Mouse (Mus musculus): Measurements from ENCODE around the gene Sparcl1. TPM values are rescaled to one million over a fixed set of nuclear protein-coding genes. Genes with fewer than 3 reads are reported as not detected.

The Sparcl1 gene
- total and polyA plus RNA-seq, 3 experiments, result 122 to 219 (median 182) TPM

- Histone ChIP-seq H3K27me3 (ENCODE audit: control insufficient read depth, insufficient read depth, low read length) (no peaks in the 10 kb centered on the region), H3K79me2 (replicated peaks; ENCODE audit: control insufficient read depth, insufficient read depth, low read length) (no peaks in the 10 kb centered on the region), H3K4me1 (ENCODE audit: control insufficient read depth, insufficient read depth, low read length) (peaks cover 17% of the 10 kb centered on the region), H3K4me3 (peak overlapping the region; percentile 37), H3K27ac (peak overlapping the region; percentile 96), H3K9ac (ENCODE audit: low read depth, low read length) (peak overlapping the region; percentile 30), H3K36me3 (ENCODE audit: control insufficient read depth, insufficient read depth, low read length) (peaks cover 7% of the 10 kb centered on the region)
- TF ChIP-seq EP300 (IDR thresholded peaks at IDR 0.05; ENCODE audit: insufficient read depth, low read depth, low read length) (no peak), CTCF (IDR thresholded peaks at IDR 0.05) (no peak), POLR2A (IDR thresholded peaks at IDR 0.05; ENCODE audit: insufficient read depth, low read depth, low read length) (no peak)
- DNase-seq, result peak; percentile 26 to 34
- intact Hi-C loops (cut with DNase I), result no loop called here
- 39% methylated on average over 9 of the region's 9 CpGs for WGBS
Observed at GRCm38 (mm10) chr5:104110171-104110920, 3.2 kb downstream of the Sparcl1 start.

- Histone ChIP-seq H3K4me3 (peak overlapping the region; percentile 37; the same call in 1 of the 2 replicates), H3K9ac (ENCODE audit: low read depth, low read length) (peak overlapping the region; percentile 50), H3K4me1 (ENCODE audit: control insufficient read depth, insufficient read depth, low read length) (peaks cover 16% of the 10 kb centered on the region), H3K79me2 (replicated peaks; ENCODE audit: control insufficient read depth, insufficient read depth, low read length) (no peaks in the 10 kb centered on the region), H3K27me3 (ENCODE audit: control insufficient read depth, insufficient read depth, low read length) (no peaks in the 10 kb centered on the region), H3K36me3 (ENCODE audit: control insufficient read depth, insufficient read depth, low read length) (peaks cover 12% of the 10 kb centered on the region), H3K27ac (peak overlapping the region; percentile 96)
- TF ChIP-seq CTCF (IDR thresholded peaks at IDR 0.05) (no peak), POLR2A (IDR thresholded peaks at IDR 0.05; ENCODE audit: insufficient read depth, low read depth, low read length) (0 out of 2 replicates have a peak, but pooled peaks have one; percentile 35), EP300 (IDR thresholded peaks at IDR 0.05; ENCODE audit: insufficient read depth, low read depth, low read length) (no peak)
- WGBS, result 34% methylated on average over 3 of the region's 3 CpGs
- DNase-seq, result peak; percentile 24 to 48
- intact Hi-C loops (cut with DNase I), result no loop called here
Observed at GRCm38 (mm10) chr5:104109516-104109915, 4.0 kb downstream of the Sparcl1 start.

GRCm38 (mm10) chr5:104108879-104109369 lies 4.6 kb downstream of the Sparcl1 start:
- Histone ChIP-seq H3K9ac (ENCODE audit: low read depth, low read length) (peak overlapping the region; percentile 16; the same call in 1 of the 2 replicates), H3K4me3 (peak overlapping the region; percentile 29), H3K79me2 (replicated peaks; ENCODE audit: control insufficient read depth, insufficient read depth, low read length) (no peaks in the 10 kb centered on the region; the same call in 1 of the 2 replicates), H3K27ac (peak overlapping the region; percentile 96), H3K4me1 (ENCODE audit: control insufficient read depth, insufficient read depth, low read length) (peaks cover 16% of the 10 kb centered on the region), H3K27me3 (ENCODE audit: control insufficient read depth, insufficient read depth, low read length) (no peaks in the 10 kb centered on the region), H3K36me3 (ENCODE audit: control insufficient read depth, insufficient read depth, low read length) (peaks cover 14% of the 10 kb centered on the region)
- peak in 1 of 2 experiments; percentile 34 for DNase-seq
- no peak for TF ChIP-seq CTCF (IDR thresholded peaks at IDR 0.05)
- TF ChIP-seq POLR2A (IDR thresholded peaks at IDR 0.05; ENCODE audit: insufficient read depth, low read depth, low read length), result no peak
- TF ChIP-seq EP300 (IDR thresholded peaks at IDR 0.05; ENCODE audit: insufficient read depth, low read depth, low read length), result no peak
- 29% methylated on average over 18 of the region's 18 CpGs for WGBS
- intact Hi-C loops (cut with DNase I), result no loop called here

- H3K79me2 ChIP-seq (replicated peaks; ENCODE audit: control insufficient read depth, insufficient read depth, low read length), result no peaks in the 10 kb centered on the region; the same call in 1 of the 2 replicates
- peak overlapping the region; percentile 96 for H3K27ac ChIP-seq
- intact Hi-C loops (cut with DNase I), result no loop called here
- H3K9ac ChIP-seq (ENCODE audit: low read depth, low read length), result peak overlapping the region; percentile 26
- H3K4me3 ChIP-seq, result peak overlapping the region; percentile 29; the same call in 1 of the 2 replicates
- H3K4me1 ChIP-seq (ENCODE audit: control insufficient read depth, insufficient read depth, low read length), result peaks cover 16% of the 10 kb centered on the region
- H3K36me3 ChIP-seq (ENCODE audit: control insufficient read depth, insufficient read depth, low read length), result peaks cover 20% of the 10 kb centered on the region
- no peaks in the 10 kb centered on the region for H3K27me3 ChIP-seq (ENCODE audit: control insufficient read depth, insufficient read depth, low read length)
- 46% methylated on average over 11 of the region's 11 CpGs for WGBS
- peak in 1 of 2 experiments; percentile 25 for DNase-seq
- TF ChIP-seq CTCF (IDR thresholded peaks at IDR 0.05), result no peak
- 0 out of 2 replicates have a peak, but pooled peaks have one; percentile 23 for TF ChIP-seq EP300 (IDR thresholded peaks at IDR 0.05; ENCODE audit: insufficient read depth, low read depth, low read length)
- TF ChIP-seq POLR2A (IDR thresholded peaks at IDR 0.05; ENCODE audit: insufficient read depth, low read depth, low read length), result peak; percentile 50; the same call in 1 of the 2 replicates
Observed at GRCm38 (mm10) chr5:104108127-104108875, 5.2 kb downstream of the Sparcl1 start.

GRCm38 (mm10) chr5:104104111-104104510 lies 9.4 kb downstream of the Sparcl1 start:
- TF ChIP-seq POLR2A (IDR thresholded peaks at IDR 0.05; ENCODE audit: insufficient read depth, low read depth, low read length), result no peak
- TF ChIP-seq CTCF (IDR thresholded peaks at IDR 0.05), result no peak
- TF ChIP-seq EP300 (IDR thresholded peaks at IDR 0.05; ENCODE audit: insufficient read depth, low read depth, low read length), result no peak
- H3K27ac ChIP-seq, result no peak overlapping the region

More at GRCm38 (mm10) chr5:104104111-104104510, 9.4 kb downstream of the Sparcl1 start:
- H3K36me3 ChIP-seq (ENCODE audit: control insufficient read depth, insufficient read depth, low read length), result peaks cover 37% of the 10 kb centered on the region
- peaks cover 1% of the 10 kb centered on the region for H3K79me2 ChIP-seq (replicated peaks; ENCODE audit: control insufficient read depth, insufficient read depth, low read length)
- H3K27me3 ChIP-seq (ENCODE audit: control insufficient read depth, insufficient read depth, low read length), result no peaks in the 10 kb centered on the region
- WGBS, result 83% methylated on average over 2 of the region's 2 CpGs
- no peak overlapping the region for H3K9ac ChIP-seq (ENCODE audit: low read depth, low read length)
- no peak overlapping the region for H3K4me3 ChIP-seq
- intact Hi-C loops (cut with DNase I), result no loop called here
- H3K4me1 ChIP-seq (ENCODE audit: control insufficient read depth, insufficient read depth, low read length), result peaks cover 24% of the 10 kb centered on the region
- no peak for DNase-seq
